Mouse (Mus musculus): ENCODE measurements around the gene Ogfr. TPM values are rescaled to one million over a fixed set of nuclear protein-coding genes. Genes with fewer than 3 reads are reported as not detected.

The Ogfr gene
- total and polyA plus RNA-seq, 3 experiments, result 57.3 to 79.1 (median 67.0) TPM

- TF ChIP-seq USF2 (conservative IDR thresholded peaks at IDR 0.05; ENCODE audit: low read depth, low read length) (no peak), IRF4 (IDR thresholded peaks at IDR 0.05; ENCODE audit: low read depth, low read length) (no peak), CTCF (conservative IDR thresholded peaks at IDR 0.05 in 1 of 2, IDR thresholded peaks at IDR 0.05 in 1 of 2; ENCODE audit: low read depth in 2 of 2, low read length in 2 of 2) (no peak), JUN (IDR thresholded peaks at IDR 0.05; ENCODE audit: insufficient read depth, low read depth, low read length) (no peak), BHLHE40 (IDR thresholded peaks at IDR 0.05; ENCODE audit: low read depth, low read length) (no peak), ELF1 (IDR thresholded peaks at IDR 0.05; ENCODE audit: low read depth, low read length) (no peak), ZKSCAN1 (IDR thresholded peaks at IDR 0.05; ENCODE audit: borderline replicate concordance, low read depth, low read length) (no peak), ETS1 (conservative IDR thresholded peaks at IDR 0.05; ENCODE audit: low read depth, low read length) (no peak), RCOR1 (conservative IDR thresholded peaks at IDR 0.05; ENCODE audit: low read depth, low read length) (no peak), JUND (conservative IDR thresholded peaks at IDR 0.05; ENCODE audit: low read depth, low read length) (no peak), TBP (conservative IDR thresholded peaks at IDR 0.05; ENCODE audit: low read depth, low read length) (no peak), MAX (IDR thresholded peaks at IDR 0.05; ENCODE audit: low read length) (no peak), NRF1 (IDR thresholded peaks at IDR 0.05; ENCODE audit: low read depth, low read length) (no peak), MAFK (IDR thresholded peaks at IDR 0.05; ENCODE audit: insufficient replicate concordance, low read length) (no peak), SIN3A (IDR thresholded peaks at IDR 0.05; ENCODE audit: low read length) (no peak)
- no peaks in the 10 kb centered on the region for H3K79me2 ChIP-seq (replicated peaks; ENCODE audit: control insufficient read depth, extremely low read depth, insufficient read depth, poor library complexity, severe bottlenecking)
- dilution Hi-C loops (cut with MboI; ENCODE audit: extremely low pct_ligation_motif_present, extremely low pct_unique_long_range_greater_than_20kb, low sequenced_read_pairs), result no loop called here
Measured at GRCm38 (mm10) chr2:180556470-180556869, 32.6 kb upstream of the Ogfr start.

DNA sequence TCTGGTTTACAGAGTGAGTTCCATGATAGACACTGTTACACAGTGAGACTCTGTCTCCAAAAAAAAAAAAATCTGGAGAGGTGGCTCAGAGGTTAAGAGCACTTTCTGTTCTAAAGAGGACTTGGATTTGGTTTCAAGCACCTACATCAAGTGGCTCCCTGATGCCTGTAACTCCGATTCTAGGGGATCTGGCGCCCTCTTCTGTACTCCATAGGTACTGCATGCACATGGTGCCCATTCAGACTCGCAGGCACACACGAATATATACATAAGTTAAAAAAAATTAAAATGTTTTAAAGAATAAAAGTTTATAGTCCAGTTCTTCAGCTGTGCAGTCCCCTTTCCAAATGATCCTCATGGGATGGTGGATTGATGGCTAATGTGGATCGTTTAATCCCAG is 28.8 kb upstream of the Ogfr start:
- in situ Hi-C loops (cut with MboI; ENCODE audit: low pct_ligation_motif_present, low pct_unique_long_range_greater_than_20kb, low sequenced_read_pairs) (no loop called here), dilution Hi-C loops (cut with MboI; ENCODE audit: extremely low pct_ligation_motif_present, extremely low pct_unique_long_range_greater_than_20kb, low sequenced_read_pairs) (no loop called here)

More at GRCm38 (mm10) chr2:180556470-180556869, 32.6 kb upstream of the Ogfr start:
- peaks cover 0 to 13% of the 10 kb centered on the region in 2 experiments; a peak in 2 of 4 replicates for H3K4me1 ChIP-seq (ENCODE audit: control insufficient read depth in 1 of 2, insufficient read depth in 2 of 2)
- in situ Hi-C loops (cut with MboI; ENCODE audit: low pct_ligation_motif_present, low pct_unique_long_range_greater_than_20kb, low sequenced_read_pairs), result no loop called here
- no peak overlapping the region for H3K9ac ChIP-seq (ENCODE audit: insufficient read depth, low read depth)
- no peak overlapping the region for H3K27ac ChIP-seq (ENCODE audit: insufficient read depth, low read depth)
- no peak for DNase-seq (ENCODE audit: extremely low read depth)
- no peaks in the 10 kb centered on the region for H3K36me3 ChIP-seq (replicated peaks in 1 of 2; ENCODE audit: control insufficient read depth in 1 of 2, insufficient read depth in 1 of 2, low read length in 1 of 2)
- no peaks in the 10 kb centered on the region for H3K9me3 ChIP-seq (replicated peaks; ENCODE audit: low read length)
- no peak overlapping the region for H3K4me3 ChIP-seq (replicated peaks in 1 of 3; ENCODE audit: low read depth in 2 of 3, low read length in 2 of 3, poor library complexity in 1 of 3)
- H3K27me3 ChIP-seq (replicated peaks), result no peaks in the 10 kb centered on the region
- H3K4me2 ChIP-seq (ENCODE audit: insufficient read depth, low read depth, poor library complexity, severe bottlenecking), result no peak overlapping the region

More for the DNA sequence above, 28.8 kb upstream of the Ogfr start:
- H3K27ac ChIP-seq (ENCODE audit: insufficient read depth, low read depth), result no peak overlapping the region
- H3K9me3 ChIP-seq (replicated peaks; ENCODE audit: low read length), result no peaks in the 10 kb centered on the region
- H3K9ac ChIP-seq (ENCODE audit: insufficient read depth, low read depth), result no peak overlapping the region
- H3K4me1 ChIP-seq (ENCODE audit: control insufficient read depth in 1 of 2, insufficient read depth in 2 of 2), result peaks cover 15 to 32% of the 10 kb centered on the region in 2 experiments
- no peaks in the 10 kb centered on the region for H3K27me3 ChIP-seq (replicated peaks)
- no peak overlapping the region for H3K4me3 ChIP-seq (replicated peaks in 1 of 3; ENCODE audit: low read depth in 2 of 3, low read length in 2 of 3, poor library complexity in 1 of 3)
- no peaks in the 10 kb centered on the region for H3K36me3 ChIP-seq (replicated peaks in 1 of 2; ENCODE audit: control insufficient read depth in 1 of 2, insufficient read depth in 1 of 2, low read length in 1 of 2)
- no peaks in the 10 kb centered on the region for H3K79me2 ChIP-seq (replicated peaks; ENCODE audit: control insufficient read depth, extremely low read depth, insufficient read depth, poor library complexity, severe bottlenecking)
- no peak overlapping the region for H3K4me2 ChIP-seq (ENCODE audit: insufficient read depth, low read depth, poor library complexity, severe bottlenecking)
- no peak for DNase-seq (ENCODE audit: extremely low read depth)
- TF ChIP-seq SMC3 (IDR thresholded peaks at IDR 0.05; ENCODE audit: low read depth, low read length), result peak; percentile 37
- no peak for TF ChIP-seq UBTF (IDR thresholded peaks at IDR 0.05; ENCODE audit: low read depth, low read length)
- peak; percentile 49 for TF ChIP-seq RAD21 (IDR thresholded peaks at IDR 0.05; ENCODE audit: low read depth, low read length)
- peak; percentile 65 to 67; a peak in 3 of 4 replicates for TF ChIP-seq CTCF (conservative IDR thresholded peaks at IDR 0.05 in 1 of 2, IDR thresholded peaks at IDR 0.05 in 1 of 2; ENCODE audit: low read depth in 2 of 2, low read length in 2 of 2)
- TF ChIP-seq USF2 (conservative IDR thresholded peaks at IDR 0.05; ENCODE audit: low read depth, low read length), result no peak

Data from CH12.LX (cell line).